Mouse (Mus musculus): ENCODE measurements around the gene Ociad2. TPM values are rescaled to one million over a fixed set of nuclear protein-coding genes. Genes with fewer than 3 reads are reported as not detected.
A peak's percentile ranks its signal among the peaks of the same experiment; 100 is the strongest.

Gene Ociad2
- 10 to 100 TPM; 27.1 to 29.5 TPM for total RNA-seq (2021)
- long read RNA-seq, experiment 1, transcript Ociad2-201 (7 exons, 2,554 nt), result major isoform, 56 of 63 reads
- long read RNA-seq, experiment 1, partial matches to known transcripts, result 2 of 63 reads
- long read RNA-seq, experiment 1, other reads (novel, unspliced or antisense), result 5 of 63 reads
- long read RNA-seq, experiment 2, transcript Ociad2-201 (7 exons, 2,554 nt), result major isoform, 71 of 75 reads
- long read RNA-seq, experiment 2, partial matches to known transcripts, result 1 of 75 reads
- long read RNA-seq, experiment 2, other reads (novel, unspliced or antisense), result 3 of 75 reads

GRCm38 (mm10) chr5:73340723-73341235, at the start of gene Ociad2:
Ociad2 (minus strand) TSS chr5:73341028.
- DNase-seq, result no peak

GRCm38 (mm10) chr5:73383647-73383970, 42.8 kb upstream of the Ociad2 start:
- no peak for DNase-seq

- DNase-seq, result no peak
Measured at GRCm38 (mm10) chr5:73382737-73383646, 42.2 kb upstream of the Ociad2 start.

- DNase-seq, result no peak
Measured at GRCm38 (mm10) chr5:73381976-73382540, 41.2 kb upstream of the Ociad2 start.

GRCm38 (mm10) chr5:73381510-73381909, 40.7 kb upstream of the Ociad2 start:
- DNase-seq, result no peak

- no peak for DNase-seq
Measured at GRCm38 (mm10) chr5:73380829-73381228, 40.0 kb upstream of the Ociad2 start.

GRCm38 (mm10) chr5:73379908-73380307, 39.1 kb upstream of the Ociad2 start:
- DNase-seq, result peak; percentile 26

- no peak for DNase-seq
Measured at GRCm38 (mm10) chr5:73376491-73376890, 35.7 kb upstream of the Ociad2 start.

- no peak for DNase-seq
Measured at GRCm38 (mm10) chr5:73376041-73376440, 35.2 kb upstream of the Ociad2 start.

- DNase-seq, result no peak
Measured at GRCm38 (mm10) chr5:73373184-73373583, 32.4 kb upstream of the Ociad2 start.

- DNase-seq, result no peak
Measured at GRCm38 (mm10) chr5:73372601-73373000, 31.8 kb upstream of the Ociad2 start.

GRCm38 (mm10) chr5:73369731-73370130, 28.9 kb upstream of the Ociad2 start:
- DNase-seq, result no peak

GRCm38 (mm10) chr5:73368845-73369447, 28.1 kb upstream of the Ociad2 start:
- DNase-seq, result no peak

- no peak for DNase-seq
Measured at GRCm38 (mm10) chr5:73367906-73368305, 27.1 kb upstream of the Ociad2 start.

GRCm38 (mm10) chr5:73364107-73364864, 23.5 kb upstream of the Ociad2 start:
- no peak for DNase-seq

GRCm38 (mm10) chr5:73362791-73363190, 22.0 kb upstream of the Ociad2 start:
- peak; percentile 57 for DNase-seq

GRCm38 (mm10) chr5:73362338-73362737, 21.5 kb upstream of the Ociad2 start:
- no peak for DNase-seq

GRCm38 (mm10) chr5:73360240-73360639, 19.4 kb upstream of the Ociad2 start:
- no peak for DNase-seq

- no peak for DNase-seq
Measured at GRCm38 (mm10) chr5:73359752-73360141, 18.9 kb upstream of the Ociad2 start.

GRCm38 (mm10) chr5:73359134-73359751, 18.4 kb upstream of the Ociad2 start:
- DNase-seq, result no peak

GRCm38 (mm10) chr5:73355393-73355792, 14.6 kb upstream of the Ociad2 start:
- no peak for DNase-seq
